Mouse (Mus musculus) forebrain, embryonic 13.5 days (tissue): ENCODE measurements around the gene Fam120b. TPM values are rescaled to one million over a fixed set of nuclear protein-coding genes. Genes with fewer than 3 reads are reported as not detected.

Experiments used
- ATAC-seq: fragments of 200-750 bp; cut with Nextera tagmentation; 2 replicates; pipeline ENCODE4 v1.8.0; 2017
- H3K27ac ChIP-seq: fragments of 300-500 bp; sonication (generic); 2 replicates; pipeline ENCODE4 v1.5.1; 2015; ENCODE audit warnings: inconsistent platforms, mild to moderate bottlenecking, moderate library complexity
- H3K27me3 ChIP-seq: fragments of 300-500 bp; sonication (generic); 2 replicates; pipeline ENCODE4 v1.6.1; 2015; ENCODE audit warnings: mild to moderate bottlenecking, inconsistent platforms
- H3K36me3 ChIP-seq: fragments of 300-500 bp; sonication (generic); 2 replicates; pipeline ENCODE4 v1.6.1; 2015; ENCODE audit warnings: mild to moderate bottlenecking, inconsistent platforms; ENCODE audit not compliant: poor library complexity, severe bottlenecking
- H3K4me1 ChIP-seq: fragments of 300-500 bp; sonication (generic); 2 replicates; pipeline ENCODE4 v1.6.1; 2015; ENCODE audit warnings: inconsistent platforms
- H3K4me2 ChIP-seq: fragments of 300-500 bp; sonication (generic); 2 replicates; pipeline ENCODE4 v1.6.1; 2015; ENCODE audit warnings: inconsistent platforms, mild to moderate bottlenecking, moderate library complexity
- H3K4me3 ChIP-seq: fragments of 300-500 bp; sonication (generic); 2 replicates; pipeline ENCODE4 v1.5.1; 2015; ENCODE audit warnings: mild to moderate bottlenecking, inconsistent platforms
- H3K9ac ChIP-seq: fragments of 300-500 bp; sonication (generic); 2 replicates; pipeline ENCODE4 v1.6.1; 2015; ENCODE audit warnings: mild to moderate bottlenecking, inconsistent platforms
- H3K9me3 ChIP-seq: fragments of 300-500 bp; sonication (generic); replicated peaks from 2 replicates; pipeline ENCODE4 v1.6.1; 2016; ENCODE audit warnings: inconsistent platforms
- WGBS: fragments of 180-500 bp; shearing (Covaris S2); methylation state at CpG from one replicate; pipeline ENCODE4 v1.1.7; 2015; 5-methylcytosine and 5-hydroxymethylcytosine counted together
- polyA plus RNA-seq: library from polyadenylated mRNA; unstranded; fragments of >200 nt; fragmentation: Nextera tagmentation; extraction: Ambion mirVana; gene quantifications from 2 replicates; pipeline ENCODE4 v1.2.1, GENCODE M21; 2015

The Fam120b gene
- 37.1 and 42.2 TPM in 2 replicates for polyA plus RNA-seq

GRCm38 (mm10) chr17:15395997-15396675 lies at the start of gene Fam120b:
Fam120b (plus strand) TSS chr17:15396202.
- H3K4me1 ChIP-seq = peaks cover 32% of the 10 kb centered on the region
- H3K9me3 ChIP-seq = no peaks in the 10 kb centered on the region
- peak; percentile 98 for ATAC-seq
- peak within 1 kb of the TSS; percentile 77 for H3K4me3 ChIP-seq
- peak within 1 kb of the TSS; percentile 93 for H3K9ac ChIP-seq
- peak within 1 kb of the TSS; percentile 93 for H3K4me2 ChIP-seq
- H3K27ac ChIP-seq = peak within 1 kb of the TSS; percentile 92
- H3K36me3 ChIP-seq = no peaks in the 10 kb centered on the region
- WGBS = under 1% methylated on average over 31 of the region's 31 CpGs
- 0 out of 2 replicates have a peak, but pooled peaks cover 5% of the 10 kb centered on the region for H3K27me3 ChIP-seq

GRCm38 (mm10) chr17:15350152-15350551 lies 45.9 kb upstream of the Fam120b start:
- H3K4me1 ChIP-seq = no peaks in the 10 kb centered on the region
- 68% methylated on average over 2 of the region's 2 CpGs for WGBS
- no peak overlapping the region for H3K4me2 ChIP-seq

DNA sequence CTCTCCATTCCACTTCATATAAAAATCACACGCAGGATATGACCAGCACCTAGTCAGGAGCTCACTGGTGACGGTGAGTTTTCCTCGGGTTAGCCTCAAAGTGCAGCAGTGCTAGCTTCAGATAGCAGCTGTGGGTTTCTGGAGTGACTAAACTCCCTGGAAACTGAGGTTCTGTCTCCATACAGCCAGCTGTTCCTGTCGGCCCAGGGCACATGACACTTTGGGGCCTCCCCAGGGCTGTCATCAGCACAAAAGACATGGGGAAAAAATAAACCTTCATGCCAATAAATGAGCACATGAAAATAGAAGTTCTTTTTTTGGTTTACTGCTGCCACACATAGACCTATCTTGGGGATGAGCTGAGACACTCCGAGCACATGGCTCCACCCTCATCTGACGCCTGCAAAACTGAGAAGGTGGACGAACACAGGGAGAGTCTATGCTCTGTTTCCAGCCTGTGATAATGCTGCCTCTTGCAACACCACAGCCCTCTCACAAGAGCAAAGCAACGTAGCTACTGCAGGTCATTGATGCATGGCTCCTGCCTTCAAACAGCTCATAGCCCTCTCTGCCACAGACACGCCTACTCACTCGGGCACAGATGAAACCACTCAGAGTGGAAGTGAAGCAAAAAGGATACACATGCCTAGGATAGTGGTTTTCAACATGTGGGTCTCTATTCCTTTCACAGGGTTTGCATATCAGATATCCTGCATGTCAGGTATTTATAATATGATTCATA lies 43.0 kb upstream of the Fam120b start:
- Histone ChIP-seq H3K4me2 (no peak overlapping the region), H3K27me3 (no peaks in the 10 kb centered on the region), H3K4me1 (no peaks in the 10 kb centered on the region), H3K36me3 (no peaks in the 10 kb centered on the region), H3K9ac (no peak overlapping the region), H3K4me3 (no peak overlapping the region), H3K9me3 (no peaks in the 10 kb centered on the region), H3K27ac (no peak overlapping the region)
- 85% methylated on average over 10 of the region's 10 CpGs for WGBS
- no peak for ATAC-seq

More at GRCm38 (mm10) chr17:15350152-15350551, 45.9 kb upstream of the Fam120b start:
- no peak overlapping the region for H3K9ac ChIP-seq
- H3K36me3 ChIP-seq = no peaks in the 10 kb centered on the region
- no peaks in the 10 kb centered on the region for H3K9me3 ChIP-seq
- H3K27ac ChIP-seq = no peak overlapping the region
- no peaks in the 10 kb centered on the region for H3K27me3 ChIP-seq
- no peak overlapping the region for H3K4me3 ChIP-seq
- no peak for ATAC-seq

DNA sequence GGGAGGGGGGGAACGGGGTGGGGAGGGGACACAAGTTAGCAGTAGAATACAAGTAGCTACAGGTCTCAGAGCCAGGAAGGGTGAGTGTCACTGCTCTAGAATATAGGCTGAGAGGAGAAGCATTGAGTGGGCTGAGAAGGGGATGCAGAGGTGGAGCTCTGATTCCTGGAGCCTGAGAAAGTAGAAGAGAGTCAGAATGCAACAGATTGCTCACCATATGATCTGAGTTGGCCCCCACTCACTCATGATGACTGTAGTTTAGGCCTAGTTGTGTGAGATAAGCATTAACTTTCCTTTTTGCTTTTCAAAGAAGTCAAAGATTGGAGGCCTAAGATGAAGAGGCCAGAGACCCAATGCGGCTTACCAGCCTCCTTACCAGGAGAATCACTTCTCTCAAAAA lies 42.0 kb upstream of the Fam120b start:
- no peaks in the 10 kb centered on the region for H3K9me3 ChIP-seq
- WGBS = 86% methylated on average over 2 of the region's 2 CpGs
- H3K4me1 ChIP-seq = no peaks in the 10 kb centered on the region
- H3K27me3 ChIP-seq = no peaks in the 10 kb centered on the region
- H3K36me3 ChIP-seq = no peaks in the 10 kb centered on the region
- H3K27ac ChIP-seq = no peak overlapping the region
- no peak overlapping the region for H3K9ac ChIP-seq
- ATAC-seq = no peak
- no peak overlapping the region for H3K4me2 ChIP-seq
- no peak overlapping the region for H3K4me3 ChIP-seq

- H3K9ac ChIP-seq = no peak overlapping the region
- no peaks in the 10 kb centered on the region for H3K9me3 ChIP-seq
- H3K4me1 ChIP-seq = no peaks in the 10 kb centered on the region
- no peak overlapping the region for H3K4me2 ChIP-seq
- no peaks in the 10 kb centered on the region for H3K27me3 ChIP-seq
- H3K4me3 ChIP-seq = no peak overlapping the region
- no peak overlapping the region for H3K27ac ChIP-seq
- no peak for ATAC-seq
- no peaks in the 10 kb centered on the region for H3K36me3 ChIP-seq
- WGBS = 93% methylated on average over 3 of the region's 3 CpGs
Observed at GRCm38 (mm10) chr17:15355072-15355471, 40.9 kb upstream of the Fam120b start.

DNA sequence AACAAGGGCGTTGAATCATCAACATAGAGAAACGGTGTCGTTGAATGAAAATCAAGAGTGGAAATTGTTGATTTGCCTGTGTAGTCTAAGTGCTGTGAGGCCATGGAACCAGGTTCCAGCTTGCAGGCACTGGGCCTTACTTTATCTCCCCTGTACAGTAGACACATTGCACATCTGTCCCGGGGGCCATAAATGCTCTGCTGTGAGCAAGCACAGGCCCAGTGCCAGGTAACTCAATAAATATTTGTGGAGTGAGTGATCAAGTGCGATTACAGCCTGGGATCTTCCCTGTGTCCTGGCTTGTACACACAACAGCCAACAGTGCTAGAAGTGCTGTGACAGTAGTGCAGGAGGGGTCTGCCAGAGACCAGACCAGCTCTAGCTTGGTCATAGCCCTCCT lies 39.5 kb upstream of the Fam120b start:
- ATAC-seq = no peak
- no peak overlapping the region for H3K4me3 ChIP-seq
- no peaks in the 10 kb centered on the region for H3K9me3 ChIP-seq
- no peaks in the 10 kb centered on the region for H3K27me3 ChIP-seq
- no peak overlapping the region for H3K27ac ChIP-seq
- no peaks in the 10 kb centered on the region for H3K36me3 ChIP-seq
- 90% methylated on average over 5 of the region's 5 CpGs for WGBS
- H3K4me2 ChIP-seq = no peak overlapping the region
- H3K4me1 ChIP-seq = no peaks in the 10 kb centered on the region
- H3K9ac ChIP-seq = no peak overlapping the region

GRCm38 (mm10) chr17:15357071-15357470 lies 38.9 kb upstream of the Fam120b start:
- Histone ChIP-seq H3K4me1 (no peaks in the 10 kb centered on the region), H3K4me2 (no peak overlapping the region), H3K9me3 (no peaks in the 10 kb centered on the region), H3K27me3 (no peaks in the 10 kb centered on the region), H3K4me3 (no peak overlapping the region), H3K9ac (no peak overlapping the region), H3K27ac (no peak overlapping the region), H3K36me3 (no peaks in the 10 kb centered on the region)
- 87% methylated on average over 3 of the region's 3 CpGs for WGBS
- no peak for ATAC-seq

- no peak for ATAC-seq
- Histone ChIP-seq H3K36me3 (peaks cover 27% of the 10 kb centered on the region), H3K4me3 (no peak overlapping the region), H3K27ac (no peak overlapping the region), H3K4me2 (no peak overlapping the region), H3K27me3 (no peaks in the 10 kb centered on the region), H3K9ac (no peak overlapping the region), H3K9me3 (no peaks in the 10 kb centered on the region), H3K4me1 (peaks cover 12% of the 10 kb centered on the region; the same call in 1 of the 2 replicates)
- 91% methylated on average over 3 of the region's 3 CpGs for WGBS
Observed at GRCm38 (mm10) chr17:15363656-15364055, 32.3 kb upstream of the Fam120b start.

DNA sequence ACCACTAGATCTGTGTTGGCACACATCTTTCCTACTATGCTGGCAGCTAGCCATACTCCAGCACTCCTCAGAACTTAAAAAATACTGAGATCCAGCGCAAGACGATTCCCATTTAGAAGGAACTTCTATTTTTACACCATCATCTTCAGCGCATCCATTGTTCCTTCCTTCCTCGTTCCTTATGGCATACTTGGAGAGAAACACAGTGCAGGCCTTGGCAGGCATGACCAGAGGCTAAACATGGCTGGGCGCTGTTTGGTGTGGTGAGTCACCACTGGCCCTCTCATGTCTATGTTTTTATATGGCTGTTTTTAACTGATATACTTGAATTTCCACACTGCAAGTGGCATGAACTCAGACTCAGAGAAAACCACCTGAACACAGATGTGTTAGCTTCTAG lies 30.4 kb upstream of the Fam120b start:
- no peaks in the 10 kb centered on the region for H3K27me3 ChIP-seq
- H3K36me3 ChIP-seq = peaks cover 47% of the 10 kb centered on the region
- peaks cover 32% of the 10 kb centered on the region for H3K4me1 ChIP-seq
- H3K9me3 ChIP-seq = no peaks in the 10 kb centered on the region
- no peak for ATAC-seq
- H3K4me2 ChIP-seq = no peak overlapping the region
- H3K27ac ChIP-seq = no peak overlapping the region
- H3K4me3 ChIP-seq = no peak overlapping the region
- no peak overlapping the region for H3K9ac ChIP-seq
- 86% methylated on average over 5 of the region's 5 CpGs for WGBS

DNA sequence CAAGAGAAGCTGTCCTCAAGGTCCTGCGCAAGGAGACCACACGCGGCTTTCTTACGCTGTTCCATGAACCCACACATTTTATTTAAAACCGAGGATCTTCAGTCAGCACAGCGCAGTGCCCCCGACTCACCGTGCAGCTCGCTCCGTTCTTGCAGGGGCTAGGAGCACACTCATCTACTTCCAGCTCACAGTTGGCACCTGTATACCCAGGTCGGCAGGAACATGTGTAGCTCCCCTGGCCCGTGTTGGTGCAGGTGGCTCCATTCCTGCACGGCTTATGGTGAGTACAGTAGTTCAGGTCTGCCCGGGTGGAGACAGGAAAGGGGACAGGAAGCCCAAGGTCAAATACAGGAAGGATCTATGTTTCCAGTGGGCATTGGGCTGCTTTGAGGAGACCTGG lies 25.6 kb upstream of the Fam120b start:
- Histone ChIP-seq H3K27ac (no peak overlapping the region), H3K27me3 (no peaks in the 10 kb centered on the region), H3K4me2 (peak overlapping the region; percentile 41), H3K9me3 (no peaks in the 10 kb centered on the region), H3K4me3 (peak overlapping the region; percentile 16), H3K4me1 (peaks cover 70% of the 10 kb centered on the region), H3K36me3 (peaks cover 63% of the 10 kb centered on the region), H3K9ac (peak overlapping the region; percentile 26; the same call in 1 of the 2 replicates)
- no peak for ATAC-seq
- 94% methylated on average over 14 of the region's 14 CpGs for WGBS

- peak; percentile 31; the same call in 1 of the 2 replicates for ATAC-seq
- Histone ChIP-seq H3K36me3 (peaks cover 49% of the 10 kb centered on the region), H3K4me1 (peaks cover 67% of the 10 kb centered on the region), H3K9me3 (no peaks in the 10 kb centered on the region), H3K9ac (peak overlapping the region; percentile 97), H3K4me2 (peak overlapping the region; percentile 89), H3K27me3 (no peaks in the 10 kb centered on the region), H3K27ac (peak overlapping the region; percentile 36), H3K4me3 (peak overlapping the region; percentile 94)
- 13% methylated on average over 17 of the region's 17 CpGs for WGBS
Observed at GRCm38 (mm10) chr17:15371967-15372835, 23.8 kb upstream of the Fam120b start.
